Mouse (Mus musculus): ENCODE data around the gene Bptf. TPM values are rescaled to one million over a fixed set of nuclear protein-coding genes. Genes with fewer than 3 reads are reported as not detected.

Bptf gene
- polyA plus RNA-seq, 1 experiment, result 56.9 TPM

- no peak overlapping the region for H3K4me3 ChIP-seq (replicated peaks; ENCODE audit: insufficient read depth, low read depth, low read length)
- 18% methylated on average over 11 of the region's 11 CpGs for WGBS
- peak in 1 of 2 experiments; percentile 45 for DNase-seq
Observed at GRCm38 (mm10) chr11:107102465-107103223, 29.3 kb downstream of the Bptf start.

GRCm38 (mm10) chr11:107096973-107097372 lies 35.0 kb downstream of the Bptf start:
- Histone ChIP-seq H3K27ac (ENCODE audit: insufficient read depth, low read length) (no peak overlapping the region), H3K4me1 (ENCODE audit: control insufficient read depth, insufficient read depth, low read length) (peaks cover 14% of the 10 kb centered on the region), H3K4me3 (replicated peaks; ENCODE audit: insufficient read depth, low read depth, low read length) (no peak overlapping the region), H3K27me3 (ENCODE audit: control insufficient read depth, insufficient read depth, low read length) (no peaks in the 10 kb centered on the region)
- peak; percentile 51 to 55 for DNase-seq
- WGBS, result 88% methylated on average over 5 of the region's 5 CpGs
- no peak for TF ChIP-seq CTCF (IDR thresholded peaks at IDR 0.05; ENCODE audit: borderline replicate concordance, insufficient read depth, low read depth, low read length)
- no peak for TF ChIP-seq POLR2A (IDR thresholded peaks at IDR 0.05; ENCODE audit: borderline replicate concordance, insufficient read depth, low read length)

More at GRCm38 (mm10) chr11:107102465-107103223, 29.3 kb downstream of the Bptf start:
- H3K27me3 ChIP-seq (ENCODE audit: control insufficient read depth, insufficient read depth, low read length), result no peaks in the 10 kb centered on the region
- no peak overlapping the region for H3K27ac ChIP-seq (ENCODE audit: insufficient read depth, low read length)
- TF ChIP-seq CTCF (IDR thresholded peaks at IDR 0.05; ENCODE audit: borderline replicate concordance, insufficient read depth, low read depth, low read length) (no peak), POLR2A (IDR thresholded peaks at IDR 0.05; ENCODE audit: borderline replicate concordance, insufficient read depth, low read length) (no peak)
- H3K4me1 ChIP-seq (ENCODE audit: control insufficient read depth, insufficient read depth, low read length), result peaks cover 35% of the 10 kb centered on the region

GRCm38 (mm10) chr11:107093871-107094270 lies 38.1 kb downstream of the Bptf start:
- TF ChIP-seq CTCF (IDR thresholded peaks at IDR 0.05; ENCODE audit: borderline replicate concordance, insufficient read depth, low read depth, low read length) (no peak), POLR2A (IDR thresholded peaks at IDR 0.05; ENCODE audit: borderline replicate concordance, insufficient read depth, low read length) (no peak)
- peaks cover 6% of the 10 kb centered on the region; the same call in 1 of the 2 replicates for H3K4me1 ChIP-seq (ENCODE audit: control insufficient read depth, insufficient read depth, low read length)
- 22% methylated on average over 7 of the region's 7 CpGs for WGBS

GRCm38 (mm10) chr11:107092637-107093036 lies 39.3 kb downstream of the Bptf start:
- Histone ChIP-seq H3K27ac (ENCODE audit: insufficient read depth, low read length) (no peak overlapping the region), H3K4me3 (replicated peaks; ENCODE audit: insufficient read depth, low read depth, low read length) (no peak overlapping the region), H3K27me3 (ENCODE audit: control insufficient read depth, insufficient read depth, low read length) (no peaks in the 10 kb centered on the region), H3K4me1 (ENCODE audit: control insufficient read depth, insufficient read depth, low read length) (peaks cover 6% of the 10 kb centered on the region; the same call in 1 of the 2 replicates)
- 81% methylated on average over 7 of the region's 7 CpGs for WGBS
- TF ChIP-seq CTCF (IDR thresholded peaks at IDR 0.05; ENCODE audit: borderline replicate concordance, insufficient read depth, low read depth, low read length), result no peak
- DNase-seq, result no peak

More at GRCm38 (mm10) chr11:107093871-107094270, 38.1 kb downstream of the Bptf start:
- Histone ChIP-seq H3K4me3 (replicated peaks; ENCODE audit: insufficient read depth, low read depth, low read length) (no peak overlapping the region), H3K27me3 (ENCODE audit: control insufficient read depth, insufficient read depth, low read length) (no peaks in the 10 kb centered on the region), H3K27ac (ENCODE audit: insufficient read depth, low read length) (0 out of 2 replicates have a peak overlapping the region, but pooled peaks have one; percentile 7)
- DNase-seq, result peak; percentile 61 to 78

- Histone ChIP-seq H3K4me1 (ENCODE audit: control insufficient read depth, insufficient read depth, low read length) (no peaks in the 10 kb centered on the region), H3K27me3 (ENCODE audit: control insufficient read depth, insufficient read depth, low read length) (no peaks in the 10 kb centered on the region), H3K27ac (ENCODE audit: insufficient read depth, low read length) (no peak overlapping the region), H3K4me3 (replicated peaks; ENCODE audit: insufficient read depth, low read depth, low read length) (no peak overlapping the region)
- TF ChIP-seq CTCF (IDR thresholded peaks at IDR 0.05; ENCODE audit: borderline replicate concordance, insufficient read depth, low read depth, low read length), result no peak
- no peak for TF ChIP-seq POLR2A (IDR thresholded peaks at IDR 0.05; ENCODE audit: borderline replicate concordance, insufficient read depth, low read length)
- no peak for DNase-seq
- 82% methylated on average over 5 of the region's 5 CpGs for WGBS
Observed at GRCm38 (mm10) chr11:107085866-107086265, 46.1 kb downstream of the Bptf start.

- DNase-seq, result no peak
- WGBS, result 66% methylated on average over 5 of the region's 5 CpGs
- H3K27ac ChIP-seq (ENCODE audit: insufficient read depth, low read length), result no peak overlapping the region
- TF ChIP-seq POLR2A (IDR thresholded peaks at IDR 0.05; ENCODE audit: borderline replicate concordance, insufficient read depth, low read length), result no peak
- no peak for TF ChIP-seq CTCF (IDR thresholded peaks at IDR 0.05; ENCODE audit: borderline replicate concordance, insufficient read depth, low read depth, low read length)
- no peaks in the 10 kb centered on the region for H3K4me1 ChIP-seq (ENCODE audit: control insufficient read depth, insufficient read depth, low read length)
- no peak overlapping the region for H3K4me3 ChIP-seq (replicated peaks; ENCODE audit: insufficient read depth, low read depth, low read length)
- H3K27me3 ChIP-seq (ENCODE audit: control insufficient read depth, insufficient read depth, low read length), result no peaks in the 10 kb centered on the region
Observed at GRCm38 (mm10) chr11:107083480-107083879, 48.4 kb downstream of the Bptf start.

GRCm38 (mm10) chr11:107065216-107065785 lies 66.6 kb downstream of the Bptf start:
- H3K4me1 ChIP-seq (ENCODE audit: control insufficient read depth, insufficient read depth, low read length), result no peaks in the 10 kb centered on the region
- H3K27ac ChIP-seq (ENCODE audit: insufficient read depth, low read length), result no peak overlapping the region
- H3K4me3 ChIP-seq (replicated peaks; ENCODE audit: insufficient read depth, low read depth, low read length), result no peak overlapping the region
- no peak for DNase-seq
- WGBS, result 83% methylated on average over 11 of the region's 11 CpGs
- H3K27me3 ChIP-seq (ENCODE audit: control insufficient read depth, insufficient read depth, low read length), result no peaks in the 10 kb centered on the region
- TF ChIP-seq POLR2A (IDR thresholded peaks at IDR 0.05; ENCODE audit: borderline replicate concordance, insufficient read depth, low read length), result no peak
- TF ChIP-seq CTCF (IDR thresholded peaks at IDR 0.05; ENCODE audit: borderline replicate concordance, insufficient read depth, low read depth, low read length), result no peak

GRCm38 (mm10) chr11:107064590-107064989 lies 67.3 kb downstream of the Bptf start:
- no peaks in the 10 kb centered on the region for H3K4me1 ChIP-seq (ENCODE audit: control insufficient read depth, insufficient read depth, low read length)
- WGBS, result 95% methylated on average over 1 of the region's 1 CpGs
- H3K27me3 ChIP-seq (ENCODE audit: control insufficient read depth, insufficient read depth, low read length), result no peaks in the 10 kb centered on the region
- no peak for DNase-seq
- H3K4me3 ChIP-seq (replicated peaks; ENCODE audit: insufficient read depth, low read depth, low read length), result no peak overlapping the region
- no peak overlapping the region for H3K27ac ChIP-seq (ENCODE audit: insufficient read depth, low read length)
- TF ChIP-seq CTCF (IDR thresholded peaks at IDR 0.05; ENCODE audit: borderline replicate concordance, insufficient read depth, low read depth, low read length), result no peak
- no peak for TF ChIP-seq POLR2A (IDR thresholded peaks at IDR 0.05; ENCODE audit: borderline replicate concordance, insufficient read depth, low read length)

Data from cerebellum, adult 2 months (tissue).